Mouse (Mus musculus): ENCODE measurements around the gene Defb3.
A peak's percentile ranks its signal among the peaks of the same experiment; 100 is the strongest.
"Not testable (repeated sequence)": the region's sequence is repeated elsewhere in the genome, so short reads cannot be mapped to it uniquely, and the experiment has no call there.

Defb3 gene

GRCm38 (mm10) chr8:19293060-19293459 is at the start of gene Defb3:
Defb3 (plus strand) TSS chr8:19293360.
- not testable (repeated sequence) for DNase-seq (ENCODE audit: low read depth)

DNA sequence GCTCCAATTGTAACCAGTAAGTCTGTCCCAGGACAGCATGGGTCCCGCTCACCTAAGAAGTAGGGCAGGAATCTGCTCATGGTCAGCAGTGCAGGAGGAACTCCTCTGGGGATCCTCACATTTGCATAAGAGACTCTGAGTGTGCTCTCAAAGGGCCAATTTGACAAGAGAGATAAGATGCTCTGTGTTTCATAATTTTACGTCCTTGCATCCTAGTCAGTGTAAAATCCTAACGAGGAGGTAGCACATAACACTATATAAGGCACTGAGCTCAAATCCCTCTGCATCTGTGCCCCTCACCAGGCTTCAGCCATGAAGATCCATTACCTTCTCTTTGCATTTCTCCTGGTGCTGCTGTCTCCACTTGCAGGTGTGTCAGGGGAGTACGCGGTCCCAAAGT is 45.9 kb upstream of the Defb3 start, which contains the start of gene Defb5:
Gene Defb5 (plus strand): TSS at position 301 of the 400 bp plus-strand sequence.
- DNase-seq (ENCODE audit: low read depth) = no peak

DNA sequence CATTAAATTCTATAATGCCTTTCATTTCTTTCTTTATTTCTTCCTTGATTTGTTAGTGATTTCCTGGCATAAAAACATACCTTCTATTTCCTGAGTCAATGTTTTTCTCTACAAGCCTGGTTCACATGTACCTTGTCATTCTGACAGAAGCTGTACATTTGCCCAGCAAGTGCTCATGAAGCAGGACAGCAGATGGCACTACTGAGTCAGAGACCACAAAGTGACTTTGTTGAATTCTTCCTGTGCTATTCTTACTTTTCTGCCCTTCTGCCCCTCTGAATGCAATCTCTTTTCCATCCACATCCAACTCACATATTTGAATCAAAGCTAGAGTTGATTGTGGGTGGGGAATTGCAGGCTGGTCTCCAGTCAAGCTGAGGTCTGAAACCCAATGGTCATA is 35.0 kb upstream of the Defb3 start:
- DNase-seq (ENCODE audit: low read depth) = no peak

GRCm38 (mm10) chr8:19259667-19260066 is 33.5 kb upstream of the Defb3 start:
- no peak for DNase-seq (ENCODE audit: low read depth)

DNA sequence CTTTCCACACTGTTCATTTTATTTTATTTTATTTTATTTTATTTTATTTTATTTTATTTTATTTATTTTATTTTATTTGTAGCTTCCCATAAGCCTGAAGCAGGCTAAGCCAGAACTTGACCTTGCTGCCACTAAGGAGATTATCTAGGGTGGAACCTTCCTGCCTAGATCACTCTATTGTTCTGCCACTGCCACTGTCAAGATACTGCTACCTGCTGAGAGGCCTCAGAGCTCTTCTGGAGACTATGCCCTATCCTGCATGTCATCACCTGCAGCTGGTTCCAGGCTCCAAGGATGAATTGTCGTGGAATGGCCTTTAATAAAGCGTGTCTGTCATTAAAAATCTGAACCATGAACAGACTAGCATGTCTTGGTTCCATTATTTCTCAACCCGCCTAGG is 5.2 kb downstream of the Defb3 start:
- DNase-seq (ENCODE audit: low read depth) = not testable (repeated sequence)

- peak; percentile 3 for DNase-seq (ENCODE audit: low read depth)
These were observed 38.7 kb downstream of the Defb3 start for GRCm38 (mm10) chr8:19331836-19332235.
